Mouse (Mus musculus) adipocyte (in vitro differentiated cells): Measurements from ENCODE around the gene Megf8.
"Not testable (repeated sequence)": the region's sequence is repeated elsewhere in the genome, so short reads cannot be mapped to it uniquely, and the experiment has no call there.

Source experiments
- DNase-seq: peaks from one replicate; pipeline ENCODE4 v3.0.0-alpha.2; 2016; ENCODE audit warnings: low spot score

The Megf8 gene

DNA sequence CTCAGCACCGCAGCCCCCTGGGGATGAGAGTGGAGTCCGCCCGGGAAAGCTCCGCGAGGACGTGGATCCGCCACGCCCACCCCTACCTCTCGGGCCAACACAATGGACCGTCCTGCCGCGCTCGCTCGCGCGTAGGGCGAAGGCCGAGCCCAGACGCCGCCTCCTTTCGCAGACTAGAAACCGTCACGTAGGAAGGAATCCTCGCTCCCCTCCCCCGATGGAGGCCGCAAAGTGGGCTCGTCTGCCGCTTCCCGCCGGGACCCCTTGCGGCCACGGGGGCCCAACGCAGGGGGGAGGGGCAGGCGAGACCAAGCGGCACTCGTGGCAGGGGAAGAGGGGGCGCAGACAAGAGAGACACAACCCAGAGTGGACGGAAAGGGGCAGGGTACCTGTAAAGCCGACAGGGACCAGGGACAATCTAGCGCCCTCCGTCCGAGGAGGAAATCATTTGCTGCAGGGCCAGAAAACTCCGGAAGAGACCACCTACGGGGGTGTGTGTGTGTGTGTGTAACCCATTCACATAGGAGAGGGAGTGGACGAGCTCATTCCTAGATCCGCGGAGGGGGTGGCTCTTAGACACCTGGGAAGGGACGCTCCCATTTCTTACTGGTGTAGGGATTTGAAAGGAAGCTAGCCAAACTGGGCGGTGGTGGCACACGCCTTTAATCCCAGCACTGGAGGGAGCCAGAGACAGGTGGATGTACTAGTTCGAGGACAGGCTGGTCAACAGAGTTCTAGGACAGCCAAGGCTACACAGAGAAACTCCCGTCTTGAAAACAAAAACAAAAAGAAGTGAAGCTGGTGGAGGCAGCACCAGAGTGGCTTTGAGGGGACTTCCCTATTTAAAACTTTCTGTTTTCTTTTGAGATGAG, 19.3 kb upstream of the Megf8 start, which contains the start of gene Pafah1b3:
TSS of gene Pafah1b3 (minus strand) at position 533 of the 872 bp plus-strand sequence.
- DNase-seq = peak; percentile 78

DNA sequence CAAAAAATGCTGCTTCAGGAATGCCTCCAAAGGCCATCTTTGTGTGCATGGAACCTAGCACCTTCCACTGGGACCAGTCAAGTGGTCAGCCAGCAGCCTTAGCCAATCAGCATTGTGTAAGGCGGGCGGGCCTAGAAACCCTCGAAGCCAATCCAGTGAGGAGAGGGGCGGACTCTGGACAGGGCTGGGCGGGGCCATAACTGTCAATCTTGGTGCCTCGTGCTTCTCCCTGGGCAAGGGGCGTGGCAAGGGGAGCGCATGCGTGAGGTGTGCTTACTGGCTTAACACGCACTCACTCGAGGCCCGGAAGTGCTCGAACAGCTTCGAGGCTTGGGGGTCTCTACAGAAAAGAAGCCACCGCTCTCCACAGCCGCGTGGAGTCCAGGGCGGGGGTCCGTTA, 15.9 kb upstream of the Megf8 start, which contains the start of gene Prr19:
TSS of gene Prr19 (plus strand) at position 349 of the 400 bp plus-strand sequence.
- no peak for DNase-seq

DNA sequence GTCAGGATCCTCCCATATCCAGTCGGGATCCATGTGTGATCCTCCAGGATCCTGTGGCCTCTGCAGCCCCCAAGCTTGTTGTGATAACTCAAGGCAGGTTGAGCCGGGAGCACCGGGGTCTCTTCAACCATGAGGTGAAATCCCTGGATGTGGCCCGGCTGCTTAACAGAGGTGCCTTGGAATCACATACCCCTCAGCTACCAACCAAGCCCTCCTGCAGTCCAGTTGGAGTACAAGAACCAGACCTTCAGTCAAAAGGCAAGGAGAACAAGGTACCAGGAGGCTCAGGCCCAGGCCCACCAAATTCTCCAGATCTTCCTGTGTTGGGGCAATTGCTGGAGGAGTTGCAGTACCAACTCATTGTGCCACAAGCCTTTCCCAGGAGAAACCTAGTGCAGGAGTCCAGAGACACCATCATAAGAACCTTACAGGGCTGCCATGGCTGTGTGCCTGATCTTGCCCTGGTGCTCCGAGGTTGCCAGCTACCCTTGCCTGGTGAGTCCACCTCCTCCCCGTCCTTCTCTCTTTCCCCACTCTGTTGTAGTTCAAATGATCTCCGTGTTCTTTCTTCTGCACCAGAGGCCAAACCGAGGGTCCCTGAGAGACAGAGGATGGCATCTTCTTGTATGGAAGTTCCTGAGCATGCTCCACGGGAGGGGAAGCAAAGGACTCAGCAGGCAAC, 13.8 kb upstream of the Megf8 start:
- DNase-seq = no peak

DNA sequence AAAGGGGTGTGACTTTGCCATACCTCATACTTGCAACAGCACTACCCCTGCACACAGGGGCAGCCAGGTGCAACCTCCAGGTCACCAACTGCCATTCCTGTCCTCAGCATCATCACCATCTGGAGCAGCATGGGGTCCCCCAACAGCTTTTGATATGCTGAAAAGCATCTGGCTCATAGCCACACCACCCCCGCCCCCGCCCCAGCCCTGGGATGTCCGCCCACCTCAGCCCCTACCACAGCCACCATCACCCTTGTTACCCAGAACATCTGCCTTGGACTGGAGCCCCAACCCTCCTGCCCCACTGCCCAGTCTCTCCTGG, 13.3 kb upstream of the Megf8 start:
- DNase-seq = no peak

DNA sequence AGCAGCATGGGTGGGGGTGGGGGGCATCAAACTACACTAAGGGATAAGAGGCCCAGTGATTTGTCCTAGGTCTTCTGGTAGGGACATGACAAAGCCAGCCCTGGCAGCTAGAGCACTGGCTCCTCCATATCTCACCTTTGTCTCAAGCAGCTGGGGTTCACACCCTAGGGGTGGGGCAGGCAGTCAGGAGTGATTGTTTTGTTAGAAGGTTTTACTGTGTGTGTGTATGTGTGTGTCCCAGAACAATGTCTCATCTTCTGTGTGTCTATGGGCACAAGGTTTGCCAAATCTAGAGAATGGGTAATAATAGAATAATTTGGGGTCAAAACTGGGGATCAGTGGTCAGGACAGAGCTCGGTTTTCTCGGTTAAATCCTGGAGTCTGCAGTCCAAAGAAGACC, 11.5 kb upstream of the Megf8 start:
- DNase-seq = no peak

DNA sequence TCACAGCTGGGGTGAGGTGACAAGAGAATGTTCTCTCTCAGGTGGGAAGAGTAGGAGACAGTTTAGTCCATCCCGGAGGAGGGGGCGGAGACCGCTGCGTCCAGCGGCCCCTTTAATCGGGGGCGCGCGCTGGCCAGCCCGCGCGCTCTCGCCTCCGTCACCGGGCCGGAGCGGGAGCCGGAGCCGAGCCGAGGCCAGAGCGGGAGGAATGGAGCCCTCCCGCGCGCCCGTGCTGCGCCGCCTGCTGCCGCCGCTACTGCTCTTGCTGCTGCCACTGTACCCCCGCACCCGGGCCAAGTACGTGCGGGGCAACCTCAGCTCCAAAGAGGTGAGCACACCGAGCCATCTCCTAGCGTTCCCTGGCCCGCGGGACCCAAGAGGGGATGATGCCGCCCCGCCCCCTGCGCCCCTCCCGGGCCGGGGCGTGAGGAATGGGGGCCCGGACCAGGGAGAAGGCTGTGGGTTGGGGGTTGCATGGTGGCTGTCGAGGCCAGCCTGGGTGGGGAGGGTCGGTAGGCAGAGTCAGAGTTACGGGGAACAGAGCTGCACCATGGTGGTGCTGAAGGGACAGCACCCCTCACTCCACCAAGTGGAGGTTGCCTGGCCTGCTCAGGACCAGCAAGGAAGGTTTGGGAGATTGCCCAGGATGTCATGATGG, 10.9 kb upstream of the Megf8 start, which contains the start of gene Tmem145:
TSS of gene Tmem145 (plus strand) at position 151 of the 658 bp plus-strand sequence.
- DNase-seq = no peak

DNA sequence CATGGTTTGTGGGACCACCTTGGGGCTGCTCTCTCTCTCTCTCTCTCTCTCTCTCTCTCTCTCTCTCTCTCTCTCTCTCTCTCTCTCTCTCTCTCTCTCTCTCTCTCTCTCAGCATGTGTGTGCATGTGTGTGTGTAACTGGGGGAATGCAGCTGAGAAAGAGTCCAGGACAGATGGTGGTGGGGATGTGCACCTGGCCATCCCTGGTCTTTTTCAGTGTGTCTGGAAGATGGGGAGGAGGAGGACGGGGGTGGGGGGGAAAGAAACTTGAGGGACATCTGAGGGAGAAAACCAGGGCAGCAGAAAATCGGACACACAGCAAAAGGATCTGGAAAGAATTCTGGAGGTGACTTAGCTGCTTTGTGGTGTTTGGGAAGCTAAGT, 10.4 kb upstream of the Megf8 start:
- no peak for DNase-seq

DNA sequence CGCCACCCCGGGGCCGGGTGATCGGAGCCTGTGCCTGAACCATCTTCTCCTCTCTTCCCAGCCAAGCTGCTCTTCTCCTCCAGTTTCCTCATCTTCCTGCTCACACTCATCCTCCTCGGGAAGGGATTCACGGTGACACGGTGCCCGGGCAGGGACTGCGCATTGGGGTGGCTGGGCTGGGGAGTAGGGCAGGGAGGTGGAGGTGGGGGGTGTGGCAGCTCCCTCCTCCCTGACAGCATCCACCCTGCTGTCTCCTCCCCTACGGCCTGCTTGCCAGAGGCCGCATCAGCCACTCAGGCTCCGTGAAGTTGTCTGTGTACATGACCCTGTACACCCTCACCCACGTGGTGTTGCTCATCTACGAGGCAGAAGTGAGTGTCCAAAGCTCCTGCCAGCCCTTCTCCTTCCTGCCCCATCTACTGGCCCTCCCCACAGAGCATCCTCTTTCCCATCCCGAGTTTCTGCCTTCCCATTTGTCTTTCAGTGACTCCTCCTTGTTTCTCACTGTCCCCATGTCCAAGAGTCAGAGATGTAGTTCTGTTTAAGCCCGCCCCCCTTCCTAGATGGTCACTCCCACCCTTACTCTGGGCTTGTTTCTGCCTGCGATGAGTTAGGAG, 8.2 kb upstream of the Megf8 start:
- DNase-seq = no peak

DNA sequence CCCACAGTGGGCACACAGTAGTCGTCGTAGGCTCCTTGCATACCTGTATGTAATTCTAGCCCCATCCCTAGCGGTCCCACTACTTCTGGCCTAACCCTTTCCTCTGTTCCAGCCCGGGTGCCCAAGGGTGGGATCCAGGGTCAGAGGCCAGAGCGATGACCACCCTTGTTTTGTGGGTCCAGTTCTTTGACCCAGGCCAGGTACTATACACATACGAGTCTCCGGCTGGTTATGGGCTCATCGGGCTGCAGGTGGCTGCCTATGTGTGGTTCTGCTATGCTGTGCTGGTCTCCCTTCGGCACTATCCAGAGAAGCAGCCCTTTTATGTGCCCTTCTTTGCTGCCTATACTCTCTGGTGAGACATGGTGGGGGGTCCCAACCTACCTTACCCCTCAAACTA, 7.5 kb upstream of the Megf8 start:
- DNase-seq = no peak

DNA sequence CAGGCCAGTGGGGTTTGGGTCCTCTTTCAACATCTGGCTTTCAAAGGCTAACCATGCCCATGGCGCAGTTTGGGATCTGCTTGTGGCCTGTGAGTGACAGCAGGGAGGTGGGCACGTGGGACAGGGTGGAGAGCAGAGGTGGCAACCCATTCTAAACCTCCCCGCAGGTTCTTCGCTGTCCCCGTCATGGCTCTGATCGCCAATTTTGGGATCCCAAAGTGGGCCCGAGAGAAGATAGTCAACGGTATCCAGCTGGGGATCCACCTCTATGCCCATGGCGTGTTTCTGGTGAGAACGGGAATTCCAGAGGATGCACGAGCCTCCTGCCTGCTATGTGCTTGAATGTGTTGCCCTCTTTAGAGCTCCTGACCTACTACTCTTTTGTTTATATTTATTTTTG, 5.8 kb upstream of the Megf8 start:
- no peak for DNase-seq

DNA sequence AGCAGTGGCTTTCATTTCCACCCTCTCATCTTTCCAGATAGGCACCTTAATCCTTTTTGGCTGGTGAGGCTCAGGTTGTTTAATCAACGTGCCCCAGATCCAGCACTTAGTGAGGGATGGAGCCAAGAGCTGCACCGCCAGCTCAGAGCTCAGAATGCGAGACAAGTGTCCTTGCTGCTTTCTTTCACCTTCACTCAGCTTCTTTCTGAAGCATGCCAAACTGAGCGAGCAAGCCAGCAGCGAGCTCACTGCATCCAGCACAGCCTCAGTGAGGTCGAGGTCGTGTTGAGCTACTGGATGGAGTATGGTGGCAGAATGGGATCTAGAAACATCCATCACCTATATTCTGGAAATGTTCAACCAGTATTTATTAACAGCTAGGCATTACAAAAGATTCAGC, 3.6 kb upstream of the Megf8 start:
- DNase-seq = no peak

DNA sequence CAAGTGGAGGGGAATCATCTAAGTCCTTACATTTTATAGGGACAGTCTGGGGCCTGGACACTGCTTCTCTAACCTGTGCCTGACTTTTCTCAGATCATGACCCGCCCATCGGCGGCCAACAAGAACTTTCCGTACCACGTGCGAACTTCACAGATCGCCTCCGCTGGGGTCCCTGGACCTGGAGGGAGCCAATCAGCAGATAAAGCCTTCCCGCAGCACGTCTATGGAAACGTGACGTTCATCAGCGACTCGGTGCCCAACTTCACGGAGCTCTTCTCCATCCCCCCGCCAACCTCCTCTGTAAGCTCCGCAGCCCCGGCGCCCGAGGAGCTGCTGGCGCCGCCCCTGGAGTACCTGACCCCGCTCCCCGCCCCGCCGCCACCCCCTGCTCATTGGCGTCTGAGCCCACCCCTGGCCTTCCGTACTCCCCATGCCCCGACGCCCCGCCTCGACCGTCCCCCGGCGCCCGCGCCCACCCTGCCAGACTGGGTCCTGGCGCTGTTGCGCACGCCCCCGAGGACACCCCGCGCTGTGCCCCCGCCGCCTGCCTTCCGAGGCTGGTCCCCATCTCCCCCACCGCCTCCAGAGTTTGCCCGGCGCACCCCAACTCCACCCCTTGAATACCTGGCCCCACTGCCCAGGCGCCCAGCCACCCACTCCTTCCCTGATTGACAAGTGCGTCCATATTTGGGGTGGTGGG, 2.2 kb upstream of the Megf8 start:
- DNase-seq = no peak

DNA sequence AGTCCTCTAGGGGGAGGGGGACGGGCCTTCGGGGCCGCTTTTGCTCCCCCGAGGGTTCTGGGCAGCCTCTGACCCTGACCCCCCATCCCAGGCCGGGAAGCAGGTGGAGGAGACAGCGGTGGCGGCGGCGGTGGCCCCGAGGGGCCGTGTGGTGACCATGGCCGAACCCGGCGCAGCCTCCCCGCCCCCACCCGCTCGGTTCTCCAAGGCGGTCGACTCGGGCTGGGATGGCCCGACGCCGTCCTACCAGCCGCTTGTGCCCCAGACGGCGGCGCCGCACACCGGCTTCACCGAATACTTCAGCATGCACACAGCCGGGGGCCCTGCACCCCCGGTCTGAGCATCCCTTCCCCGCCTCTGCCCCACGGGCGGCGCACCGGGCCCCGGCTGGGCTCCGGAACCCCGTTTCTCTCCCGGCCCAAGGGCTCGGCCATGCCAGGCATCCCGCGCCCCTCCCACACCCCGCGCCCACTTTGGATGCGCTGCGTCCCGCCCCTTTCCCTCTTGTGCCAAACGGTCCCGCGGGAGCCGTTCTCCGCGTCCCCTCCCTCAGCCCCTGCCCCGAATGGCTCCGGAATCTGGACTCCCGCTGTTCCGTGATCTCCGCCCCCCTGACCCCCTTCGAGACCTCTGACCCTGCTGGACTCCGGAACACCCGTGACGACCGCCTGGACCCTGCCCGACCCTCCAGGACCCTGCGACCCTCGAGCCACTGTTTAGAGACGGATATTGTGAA, 1.5 kb upstream of the Megf8 start:
- no peak for DNase-seq

DNA sequence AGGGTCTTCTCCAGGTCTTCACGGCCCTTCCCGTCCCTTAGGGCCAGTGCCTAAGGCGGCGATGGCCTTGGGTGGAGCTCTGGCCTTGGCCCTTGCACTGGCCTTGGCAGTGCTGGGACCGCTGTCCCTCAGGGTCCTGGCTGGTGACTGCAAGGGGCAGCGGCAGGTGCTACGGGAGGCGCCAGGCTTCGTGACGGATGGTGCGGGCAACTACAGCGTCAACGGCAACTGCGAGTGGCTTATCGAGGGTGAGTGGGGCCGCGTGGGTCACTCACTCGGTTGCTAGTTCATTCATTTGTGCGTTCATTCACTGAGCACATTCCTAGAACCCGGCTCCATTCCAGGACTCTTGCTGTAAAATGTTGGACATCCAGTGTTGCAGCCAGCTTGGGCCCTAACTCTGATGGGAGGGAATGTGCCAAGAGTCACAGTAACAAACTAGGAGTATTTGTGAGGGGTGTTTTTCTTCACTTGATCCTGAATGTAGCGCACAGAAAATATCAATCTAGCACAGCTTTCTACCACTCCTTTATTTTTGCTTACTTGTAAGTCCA, 559 bp downstream of the Megf8 start:
- DNase-seq = peak; percentile 41

DNA sequence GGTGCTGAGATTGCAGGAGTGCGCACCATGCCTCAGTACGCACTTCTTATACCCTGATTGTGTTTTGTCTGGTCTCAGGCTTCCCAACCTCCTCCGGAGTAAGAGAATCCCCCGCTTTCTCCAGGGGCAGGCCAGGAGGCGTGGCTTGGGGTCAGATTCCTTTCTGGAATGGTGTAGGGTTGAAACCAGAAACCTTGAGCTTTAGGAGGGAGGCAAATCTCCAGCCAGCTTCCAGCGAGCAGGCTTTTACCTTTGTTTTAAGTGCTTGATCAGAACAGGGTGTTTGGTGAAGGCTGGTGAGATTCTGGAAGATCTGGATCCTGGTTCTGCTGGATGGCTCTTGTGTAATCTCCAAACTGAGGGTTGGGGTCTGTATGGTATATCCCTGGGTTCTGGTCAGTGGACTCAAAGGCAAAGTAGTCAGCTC, 5.1 kb downstream of the Megf8 start:
- DNase-seq = peak; percentile 41

DNA sequence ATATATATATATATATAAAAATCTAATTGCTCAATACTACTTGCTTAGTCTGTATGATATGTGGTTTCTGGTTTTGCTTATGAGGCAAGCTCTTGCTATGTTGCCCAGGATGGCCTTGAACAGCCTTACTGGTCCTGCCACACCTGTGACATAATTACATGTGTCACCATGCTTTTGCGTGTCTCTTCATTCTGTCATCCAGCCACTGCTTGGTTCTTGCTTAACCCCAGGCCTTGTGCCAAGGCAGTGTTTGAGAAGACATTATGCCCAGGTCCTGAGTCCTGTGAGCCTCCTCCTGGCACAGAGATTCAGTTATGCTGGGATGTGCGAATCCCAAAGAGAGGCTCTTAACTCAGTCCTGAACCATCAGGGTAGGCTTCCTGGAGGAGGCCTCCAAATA, 6.3 kb downstream of the Megf8 start:
- peak; percentile 68 for DNase-seq

DNA sequence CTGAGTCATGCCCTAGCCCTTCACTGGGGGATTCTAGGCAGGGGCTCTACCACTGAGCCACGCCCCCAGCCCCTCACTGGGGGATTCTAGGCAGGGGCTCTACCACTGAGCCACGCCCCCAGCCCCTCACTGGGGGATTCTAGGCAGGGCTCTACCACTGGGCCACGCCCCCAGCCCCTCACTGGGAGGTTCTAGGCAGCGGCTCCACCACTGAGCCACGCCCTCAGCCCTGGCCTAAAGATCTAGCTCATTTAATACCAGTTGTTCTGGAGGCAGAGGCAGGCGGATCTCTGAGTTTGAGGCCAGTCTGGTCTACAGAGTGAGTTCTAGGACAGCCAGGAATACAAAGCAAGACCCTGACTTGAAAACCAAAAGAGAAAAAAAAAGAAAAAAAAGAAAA, 8.5 kb downstream of the Megf8 start:
- not testable (repeated sequence) for DNase-seq

DNA sequence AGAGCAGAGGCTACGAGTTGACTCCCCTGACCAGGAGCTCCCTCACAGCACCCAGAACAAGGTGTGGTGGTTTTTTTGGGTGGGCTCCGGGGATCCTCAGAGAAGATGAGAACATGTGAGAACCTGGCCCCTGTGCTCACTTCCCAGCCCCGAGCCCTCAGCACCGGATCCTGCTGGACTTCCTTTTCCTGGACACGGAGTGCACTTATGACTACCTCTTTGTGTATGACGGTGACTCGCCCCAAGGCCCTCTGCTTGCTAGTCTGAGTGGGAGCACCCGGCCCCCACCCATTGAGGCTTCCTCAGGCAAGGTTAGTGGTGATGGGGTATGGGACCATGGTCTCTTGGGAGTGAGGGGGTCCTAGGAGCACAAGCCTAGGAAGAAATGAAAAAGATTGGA, 9.3 kb downstream of the Megf8 start:
- DNase-seq = no peak

DNA sequence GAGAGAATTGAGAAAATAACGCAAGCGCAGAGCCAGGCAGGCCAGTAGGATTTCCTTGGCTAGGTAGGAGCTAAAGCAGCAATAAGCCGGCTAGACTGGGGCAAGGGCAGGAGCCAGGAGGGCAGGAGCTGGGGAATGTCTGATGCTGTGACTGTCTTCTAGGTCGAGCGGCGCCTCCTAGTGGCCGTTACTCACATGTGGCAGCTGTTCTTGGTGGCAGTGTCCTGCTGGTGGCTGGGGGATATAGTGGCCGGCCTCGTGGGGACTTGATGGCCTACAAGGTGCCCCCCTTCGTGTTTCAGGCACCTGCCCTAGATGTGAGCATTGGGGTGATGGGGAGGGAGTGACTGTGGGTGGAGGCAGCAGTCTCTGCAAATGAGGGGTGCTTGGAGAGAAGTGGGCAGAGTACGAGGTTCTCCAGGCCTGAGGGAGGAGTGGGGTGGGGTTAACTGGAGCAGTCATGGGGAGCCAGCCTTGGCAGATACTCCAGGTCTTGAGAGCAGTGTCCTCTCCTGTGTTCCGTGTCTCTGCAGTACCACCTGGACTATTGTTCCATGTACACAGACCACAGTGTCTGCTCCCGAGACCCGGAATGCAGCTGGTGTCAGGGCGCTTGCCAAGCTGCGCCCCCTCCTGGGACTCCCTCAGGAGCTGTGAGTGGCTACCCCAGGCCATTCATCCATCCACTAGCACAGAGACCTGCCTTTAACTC, 16.8 kb downstream of the Megf8 start:
- DNase-seq = peak; percentile 78

DNA sequence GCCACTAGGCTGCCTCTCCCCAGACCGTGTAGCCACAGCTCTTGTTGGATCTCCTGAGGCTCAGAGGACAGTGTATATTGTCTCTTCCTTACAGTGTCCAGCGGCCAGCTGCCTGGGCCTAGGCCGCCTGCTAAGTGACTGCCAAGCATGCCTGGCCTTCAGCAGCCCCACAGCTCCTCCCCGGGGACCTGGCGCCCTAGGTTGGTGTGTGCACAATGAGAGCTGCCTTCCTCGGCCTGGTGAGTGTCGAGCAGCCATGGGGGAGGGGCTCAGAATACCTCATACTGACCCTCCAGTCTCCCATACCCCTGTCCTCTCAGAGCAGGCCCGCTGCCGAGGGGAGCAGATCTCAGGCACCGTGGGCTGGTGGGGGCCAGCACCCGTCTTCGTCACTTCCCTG, 17.5 kb downstream of the Megf8 start:
- no peak for DNase-seq
